Mouse (Mus musculus) hindbrain, postnatal 0 days (tissue): ENCODE results near the gene Nrarp. TPM values are rescaled to one million over a fixed set of nuclear protein-coding genes. Genes with fewer than 3 reads are reported as not detected.

Experiments
- ATAC-seq: fragments of 200-750 bp; cut with Nextera tagmentation; 2 replicates; pipeline ENCODE4 v1.8.0; 2017; ENCODE audit warnings: mild to moderate bottlenecking, moderate TSS enrichment, moderate library complexity
- DNase-seq: peaks from one replicate; pipeline ENCODE4 v3.0.0-alpha.2; 2015; ENCODE audit warnings: low spot score
- H3K27ac ChIP-seq: fragments of 300-500 bp; sonication (generic); 2 replicates; pipeline ENCODE4 v1.5.1; 2014; ENCODE audit warnings: mild to moderate bottlenecking
- H3K27me3 ChIP-seq: fragments of 300-500 bp; sonication (generic); 2 replicates; pipeline ENCODE4 v1.6.1; 2014; ENCODE audit warnings: low read length, mixed read lengths; ENCODE audit not compliant: insufficient read depth
- H3K36me3 ChIP-seq: fragments of 300-500 bp; sonication (generic); 2 replicates; pipeline ENCODE4 v1.6.1; 2014; ENCODE audit warnings: low read length, mixed read lengths; ENCODE audit not compliant: insufficient read depth
- H3K4me1 ChIP-seq: fragments of 300-500 bp; sonication (generic); 2 replicates; pipeline ENCODE4 v1.6.1; 2014; ENCODE audit warnings: antibody characterized with exemption, low read length, mixed read lengths; ENCODE audit not compliant: insufficient read depth
- H3K4me2 ChIP-seq: fragments of 300-500 bp; sonication (generic); 2 replicates; pipeline ENCODE4 v1.6.1; 2014; ENCODE audit warnings: low read depth, mild to moderate bottlenecking, low read length, moderate library complexity, mixed read lengths
- H3K4me3 ChIP-seq: fragments of 300-500 bp; sonication (generic); 2 replicates; pipeline ENCODE4 v1.5.1; 2014; ENCODE audit warnings: low read length
- H3K9ac ChIP-seq: fragments of 300-500 bp; sonication (generic); replicated peaks from 2 replicates; pipeline ENCODE4 v1.6.1; 2014; ENCODE audit warnings: mild to moderate bottlenecking, low read length, moderate library complexity, mixed read lengths
- H3K9me3 ChIP-seq: fragments of 300-500 bp; sonication (generic); 2 replicates; pipeline ENCODE4 v1.6.1; 2016; ENCODE audit warnings: low read length, mixed read lengths
- CTCF ChIP-seq: IDR thresholded peaks from 2 replicates; pipeline ENCODE4 v1.5.1; 2016; ENCODE audit warnings: antibody characterized with exemption, control low read depth, low read depth
- WGBS: fragments of 180-500 bp; shearing (Covaris S2); extraction: QIAGEN DNeasy Blood & Tissue Kit; methylation state at CpG from one replicate; pipeline ENCODE4 v1.1.7; 2014; 5-methylcytosine and 5-hydroxymethylcytosine counted together
- polyA plus RNA-seq: library from polyadenylated mRNA; unstranded; fragments of >200 nt; fragmentation: Nextera tagmentation; extraction: Ambion mirVana; gene quantifications from 2 replicates; pipeline ENCODE4 v1.2.1, GENCODE M21; 2015
- total RNA-seq: library from RNA; depleted of rRNA; stranded (reverse); fragments of >200 nt; gene quantifications from 2 replicates; pipeline ENCODE4 v1.2.3, GENCODE M21; 2014

Gene Nrarp
- total and polyA plus RNA-seq, 2 experiments from 2014 or later, result 14.2 to 50.8 TPM

DNA sequence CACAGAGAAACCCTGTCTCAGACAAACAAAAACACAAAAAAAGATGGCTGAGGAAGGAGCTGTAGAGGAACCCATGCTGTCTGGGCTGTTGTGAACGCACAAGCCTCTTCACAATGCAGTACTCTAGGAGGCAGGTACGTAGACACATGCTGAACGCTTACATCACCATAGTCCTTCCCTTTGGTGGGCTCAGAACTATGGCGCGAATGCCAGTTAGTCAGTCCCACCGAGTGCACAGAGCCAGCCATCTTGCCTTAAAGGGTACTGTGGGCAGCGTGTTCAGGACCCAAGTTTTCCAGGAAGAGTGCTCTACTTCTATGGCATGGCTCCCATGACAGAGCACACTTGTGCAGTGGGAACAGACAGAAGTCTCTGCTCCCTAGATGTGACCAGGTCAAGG, 3.9 kb downstream of the Nrarp start:
- no peak for ATAC-seq
- DNase-seq, result no peak
- TF ChIP-seq CTCF, result no peak
- no peaks in the 10 kb centered on the region for H3K27me3 ChIP-seq
- no peak overlapping the region for H3K27ac ChIP-seq
- no peak overlapping the region for H3K9ac ChIP-seq
- no peaks in the 10 kb centered on the region for H3K9me3 ChIP-seq
- no peaks in the 10 kb centered on the region for H3K36me3 ChIP-seq
- whole genome bisulfite sequencing, result 83% methylated on average over 7 of the region's 7 CpGs
- H3K4me3 ChIP-seq, result no peak overlapping the region
- peaks cover 11% of the 10 kb centered on the region for H3K4me1 ChIP-seq
- H3K4me2 ChIP-seq, result no peak overlapping the region

DNA sequence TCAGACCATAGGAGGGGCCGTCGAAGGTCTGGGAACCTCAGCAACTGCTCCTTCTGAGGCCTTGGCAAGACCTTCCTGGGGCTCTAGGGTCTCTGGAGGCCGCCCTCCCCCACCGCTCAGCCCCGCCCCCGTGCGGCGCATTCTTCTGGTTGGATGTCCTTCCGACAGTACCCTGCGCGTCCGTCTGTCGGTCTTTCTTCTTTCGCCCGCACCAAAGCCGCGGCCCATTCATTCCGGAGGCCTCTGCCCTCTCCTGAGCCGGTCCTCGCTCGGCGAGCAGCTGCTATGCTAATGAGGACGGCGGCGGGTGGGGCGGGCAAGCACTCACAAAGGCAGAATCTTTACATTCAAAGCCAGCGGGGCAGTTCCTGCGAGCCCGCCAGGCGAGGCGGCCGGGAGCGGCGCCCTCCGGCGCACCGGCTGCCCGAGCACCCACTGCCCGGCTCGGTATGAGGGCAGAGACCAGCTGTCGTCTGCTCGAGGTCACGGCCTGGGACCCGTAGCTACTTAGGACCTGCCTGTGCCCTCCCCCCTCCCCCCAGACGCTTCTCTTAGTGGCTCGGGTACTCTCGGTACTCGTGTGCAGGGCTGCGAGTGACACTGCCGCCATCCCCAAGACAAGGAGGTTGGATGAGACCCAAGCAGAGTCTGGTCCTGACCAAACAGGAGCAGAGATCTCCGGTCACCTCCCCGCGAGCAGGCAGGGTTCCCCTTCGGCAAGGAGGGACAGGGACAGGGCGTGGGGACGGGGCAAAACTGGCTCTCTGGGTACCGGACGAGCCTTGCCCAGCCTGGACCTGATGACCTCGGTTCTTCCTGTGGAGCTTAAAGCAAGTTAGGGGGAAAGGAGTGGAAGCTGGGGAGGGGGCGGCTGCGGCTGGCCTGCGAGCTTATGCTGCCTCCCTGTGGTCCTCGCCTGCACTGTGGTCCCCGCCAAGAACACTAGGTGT, 5.3 kb downstream of the Nrarp start:
- ATAC-seq (peak; percentile 74), DNase-seq (peak; percentile 77)
- WGBS, result under 1% methylated on average over 62 of the region's 64 CpGs
- peak; percentile 92 for TF ChIP-seq CTCF
- H3K9me3 ChIP-seq, result no peaks in the 10 kb centered on the region
- H3K4me2 ChIP-seq, result peak overlapping the region; percentile 76
- no peaks in the 10 kb centered on the region for H3K36me3 ChIP-seq
- no peaks in the 10 kb centered on the region for H3K27me3 ChIP-seq
- peak overlapping the region; percentile 42 for H3K4me3 ChIP-seq
- peak overlapping the region; percentile 80 for H3K27ac ChIP-seq
- H3K4me1 ChIP-seq, result peaks cover 11% of the 10 kb centered on the region
- peak overlapping the region; percentile 59 for H3K9ac ChIP-seq

DNA sequence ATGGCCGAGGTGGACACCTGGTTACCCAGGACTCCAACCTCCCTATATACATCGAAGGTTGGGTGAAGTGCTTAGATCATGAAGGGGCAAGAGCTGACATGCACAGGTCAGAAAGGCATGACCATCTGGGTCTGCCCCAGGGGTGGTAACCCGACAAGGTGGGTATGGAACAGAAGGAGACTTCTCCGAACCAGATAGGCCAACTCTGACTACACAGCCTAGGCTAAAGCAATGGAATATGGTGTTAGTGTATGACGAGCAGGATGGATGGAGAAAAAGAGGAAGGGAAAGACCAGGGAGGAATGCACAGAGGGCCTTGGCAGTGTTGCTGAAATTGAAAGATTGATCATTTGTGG, 6.0 kb downstream of the Nrarp start:
- H3K4me3 ChIP-seq, result no peak overlapping the region
- 0 out of 2 replicates have a peak, but pooled peaks have one; percentile 15 for ATAC-seq

DNA sequence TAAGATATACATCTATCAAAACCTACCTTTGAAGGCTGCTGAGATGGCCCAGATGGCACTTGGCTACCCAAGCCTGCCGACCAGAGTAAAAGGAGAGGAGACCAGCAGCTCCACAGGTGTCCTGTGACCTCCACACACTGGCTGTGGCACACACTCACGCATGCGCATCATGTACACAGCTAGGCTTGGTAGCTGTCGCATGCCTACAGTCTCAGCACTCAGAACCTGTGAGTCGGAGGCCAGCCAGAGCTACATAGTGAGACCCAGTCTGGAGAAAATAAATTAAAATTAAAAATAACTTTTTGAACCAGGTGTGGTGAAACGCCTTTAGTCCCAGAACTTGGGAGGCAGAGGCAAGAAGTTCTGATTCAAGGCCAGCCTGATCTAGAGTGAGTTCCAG, 7.3 kb downstream of the Nrarp start:
- Histone ChIP-seq H3K4me2 (no peak overlapping the region), H3K36me3 (no peaks in the 10 kb centered on the region), H3K27ac (no peak overlapping the region), H3K27me3 (no peaks in the 10 kb centered on the region), H3K9ac (no peak overlapping the region), H3K4me1 (peaks cover 11% of the 10 kb centered on the region; the same call in 1 of the 2 replicates), H3K9me3 (no peaks in the 10 kb centered on the region), H3K4me3 (no peak overlapping the region)
- TF ChIP-seq CTCF, result no peak
- ATAC-seq, result no peak
- WGBS, result 80% methylated on average over 6 of the region's 6 CpGs
- DNase-seq, result no peak

More for the DNA sequence above, 6.0 kb downstream of the Nrarp start:
- H3K36me3 ChIP-seq, result no peaks in the 10 kb centered on the region
- H3K4me1 ChIP-seq, result peaks cover 11% of the 10 kb centered on the region
- peak overlapping the region; percentile 76 for H3K4me2 ChIP-seq
- H3K9ac ChIP-seq, result peak overlapping the region; percentile 59; the same call in 1 of the 2 replicates
- WGBS, result 29% methylated on average over 5 of the region's 5 CpGs
- no peak for DNase-seq
- no peak overlapping the region for H3K27ac ChIP-seq
- no peak for TF ChIP-seq CTCF
- H3K9me3 ChIP-seq, result no peaks in the 10 kb centered on the region
- H3K27me3 ChIP-seq, result no peaks in the 10 kb centered on the region

DNA sequence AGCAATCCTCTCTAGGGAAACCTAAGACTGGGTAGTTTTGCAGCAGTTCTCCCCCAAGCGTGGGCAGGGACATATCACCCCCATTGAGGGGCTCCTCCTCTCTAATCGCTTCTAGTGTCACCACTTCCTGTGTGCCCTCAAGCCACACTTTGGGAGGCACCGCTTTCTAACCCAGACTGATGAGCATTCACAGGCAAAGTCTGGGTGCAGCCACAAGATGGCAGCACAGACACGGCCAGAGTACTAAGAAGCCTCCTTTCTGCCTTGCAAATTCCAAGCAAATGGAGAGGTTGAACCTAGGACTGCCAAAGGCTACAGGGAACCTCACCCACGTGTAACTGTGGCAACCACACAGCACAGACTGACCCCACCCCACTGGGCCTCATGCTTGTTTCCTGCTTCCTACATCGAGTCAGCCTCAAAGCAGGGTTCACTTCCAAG, 12.8 kb downstream of the Nrarp start:
- no peaks in the 10 kb centered on the region for H3K36me3 ChIP-seq
- ATAC-seq (peak; percentile 89), DNase-seq (peak; percentile 90)
- H3K4me3 ChIP-seq, result no peak overlapping the region
- no peak overlapping the region for H3K9ac ChIP-seq
- H3K9me3 ChIP-seq, result no peaks in the 10 kb centered on the region
- peak; percentile 97 for TF ChIP-seq CTCF
- H3K27ac ChIP-seq, result no peak overlapping the region
- whole genome bisulfite sequencing, result under 1% methylated on average over 6 of the region's 6 CpGs
- H3K4me2 ChIP-seq, result no peak overlapping the region
- peaks cover 9% of the 10 kb centered on the region; the same call in 1 of the 2 replicates for H3K27me3 ChIP-seq
- 0 out of 2 replicates have a peak, but pooled peaks cover 3% of the 10 kb centered on the region for H3K4me1 ChIP-seq

DNA sequence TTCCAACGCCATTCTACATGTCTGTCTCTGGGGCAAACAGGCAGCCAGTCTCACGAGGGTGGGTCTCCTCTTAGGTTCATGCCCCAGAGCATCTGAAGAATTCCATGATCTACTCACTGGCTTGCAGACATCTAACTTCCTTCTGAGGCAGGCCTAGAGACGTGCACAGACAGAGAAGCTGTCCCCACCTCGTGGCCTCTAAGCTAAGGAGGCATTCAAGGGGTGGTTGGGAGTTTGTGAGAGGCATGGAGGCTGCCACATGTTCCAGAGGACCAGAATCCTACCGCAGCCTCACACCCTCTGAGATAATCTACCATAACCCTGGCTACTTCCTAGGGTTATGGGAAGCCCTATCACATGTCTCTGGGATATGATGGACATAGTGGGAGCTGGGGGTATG, 13.4 kb downstream of the Nrarp start:
- TF ChIP-seq CTCF, result no peak
- H3K9ac ChIP-seq, result no peak overlapping the region
- no peak for DNase-seq
- H3K4me1 ChIP-seq, result 0 out of 2 replicates have a peak, but pooled peaks cover 3% of the 10 kb centered on the region
- 78% methylated on average over 5 of the region's 5 CpGs for WGBS
- no peak overlapping the region for H3K4me2 ChIP-seq
- no peaks in the 10 kb centered on the region for H3K9me3 ChIP-seq
- peaks cover 9% of the 10 kb centered on the region; the same call in 1 of the 2 replicates for H3K27me3 ChIP-seq
- no peak for ATAC-seq
- H3K36me3 ChIP-seq, result peaks cover 3% of the 10 kb centered on the region; the same call in 1 of the 2 replicates
- H3K4me3 ChIP-seq, result no peak overlapping the region
- H3K27ac ChIP-seq, result no peak overlapping the region
